Comparison of ENCODE assay signal across 10 mouse cellular contexts in genomic region chr8:98572597-98573514, GRCm38 (mm10).
A peak's percentile ranks its signal among the peaks of the same experiment; 100 is the strongest.
DNase-seq lines count a peak whose midpoint lies in the region; ATAC-seq lines count a peak whose summit lies in the region.
"Had no signal": no experiment of that assay in that cellular context is flagged by ENCODE, and none has a peak within 500 bp of the region (broad histone marks: within the 10 kb centered on the region; RNA-seq: fewer than 3 reads in every experiment).

No protein-coding gene starts in this region.

- DNase-seq in Muller cell, postnatal 12 days (ENCODE audit: inconsistent ontology term): peak; percentile 74
- peak; percentile 41 to 48 for DNase-seq in layer of hippocampus, adult 8-10 months (ENCODE audit: low spot score in 2 of 2)
- DNase-seq in thymus, postnatal 14 days: no peak
- no peak for DNase-seq in kidney, postnatal 10 days
- no peak for DNase-seq in urinary bladder, postnatal 10 days (ENCODE audit: low spot score)
- DNase-seq in liver: no peak

- no peaks in the 10 kb centered on the region for H3K36me3 ChIP-seq in forebrain, embryonic 12.5 days (replicated peaks)
- no peaks in the 10 kb centered on the region for H3K36me3 ChIP-seq in midbrain, embryonic 15.5 days (replicated peaks)
- H3K36me3 ChIP-seq: limb, embryonic 13.5 days had no signal

- H3K4me1 ChIP-seq in forebrain, embryonic 12.5 days: peaks cover 13% of the 10 kb centered on the region
- peaks cover 7% of the 10 kb centered on the region for H3K4me1 ChIP-seq in midbrain, embryonic 15.5 days
- H3K4me1 ChIP-seq: limb, embryonic 13.5 days had no signal

- no peak overlapping the region for H3K4me3 ChIP-seq in forebrain, embryonic 12.5 days (replicated peaks)
- no peak overlapping the region for H3K4me3 ChIP-seq in midbrain, embryonic 15.5 days
- H3K4me3 ChIP-seq: limb, embryonic 13.5 days had no signal

- no peaks in the 10 kb centered on the region for H3K27me3 ChIP-seq in forebrain, embryonic 12.5 days
- no peaks in the 10 kb centered on the region for H3K27me3 ChIP-seq in midbrain, embryonic 15.5 days (replicated peaks)
- H3K27me3 ChIP-seq: limb, embryonic 13.5 days had no signal

- peak overlapping the region; percentile 43; the same call in 1 of the 2 replicates for H3K27ac ChIP-seq in forebrain, embryonic 12.5 days
- peak overlapping the region; percentile 55 for H3K27ac ChIP-seq in midbrain, embryonic 15.5 days
- H3K27ac ChIP-seq: limb, embryonic 13.5 days had no signal

- ATAC-seq in forebrain, embryonic 12.5 days (ENCODE audit: low FRiP score): peak; percentile 89
- peak; percentile 98 for ATAC-seq in midbrain, embryonic 15.5 days (replicated peaks)

- WGBS in forebrain, embryonic 12.5 days: 21% methylated on average over 6 of the region's 6 CpGs
- whole genome bisulfite sequencing in midbrain, embryonic 15.5 days: 13% methylated on average over 6 of the region's 6 CpGs

- no peak overlapping the region for H3K9ac ChIP-seq in forebrain, embryonic 12.5 days
- H3K9ac ChIP-seq in midbrain, embryonic 15.5 days: no peak overlapping the region
- H3K9ac ChIP-seq: limb, embryonic 13.5 days had no signal

- no peak overlapping the region for H3K4me2 ChIP-seq in forebrain, embryonic 12.5 days
- no peak overlapping the region for H3K4me2 ChIP-seq in midbrain, embryonic 15.5 days
- H3K4me2 ChIP-seq: heart, embryonic 11.5 days; limb, embryonic 13.5 days had no signal

- no peaks in the 10 kb centered on the region for H3K9me3 ChIP-seq in forebrain, embryonic 12.5 days
- no peaks in the 10 kb centered on the region for H3K9me3 ChIP-seq in midbrain, embryonic 15.5 days
- H3K9me3 ChIP-seq: limb, embryonic 13.5 days had no signal

Comparison
In these comparisons a context has a peak if more than half of its experiments do, and no peak if none do; other contexts are left out.
1. DNase-seq: peak in Muller cell, postnatal 12 days (single experiment) and layer of hippocampus, adult 8-10 months (2 of 2); none in thymus, postnatal 14 days (single experiment), kidney, postnatal 10 days (single experiment), urinary bladder, postnatal 10 days (single experiment) and liver (single experiment).